In the genomic region with DNA sequence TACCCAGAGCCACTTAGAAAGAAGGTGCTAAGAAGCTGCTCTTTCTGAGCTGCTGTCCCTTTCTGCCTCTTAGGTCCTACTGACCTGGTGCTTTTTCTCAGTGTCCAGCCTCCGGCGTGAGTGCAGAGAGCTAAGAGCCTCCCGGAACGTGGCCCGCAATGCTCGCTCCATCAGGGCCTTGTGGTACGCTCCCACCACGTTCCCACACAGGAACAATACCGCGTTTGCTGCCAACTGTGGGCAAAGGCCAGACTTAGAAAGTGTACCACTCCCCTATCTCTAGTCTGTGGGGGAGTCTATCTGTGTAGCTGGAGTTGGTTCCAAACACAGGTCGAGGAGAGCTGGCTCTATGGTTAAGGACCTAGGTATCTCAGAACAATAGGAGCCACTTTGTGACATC, we compare ENCODE assay signal across 1 mouse cellular context.
TF ChIP-seq lines count a peak whose summit lies in the region.

No protein-coding gene starts in this region.

TF ChIP-seq in myocyte, 11 proteins besides CTCF, POLR2A, EP300 and RAD21 (continued from another document):
- TF ChIP-seq E2F4 (IDR thresholded peaks at IDR 0.05; ENCODE audit: insufficient read depth) (no peak), MAX (IDR thresholded peaks at IDR 0.05; ENCODE audit: low read depth) (no peak), MYOD1 (IDR thresholded peaks at IDR 0.05; ENCODE audit: control insufficient read depth in 1 of 3, insufficient read length in 2 of 3, low read depth in 2 of 3) (no peak), MYOG (IDR thresholded peaks at IDR 0.05; ENCODE audit: control insufficient read depth in 1 of 3, insufficient read depth in 1 of 3, insufficient read length in 2 of 3, low read depth in 2 of 3) (no peak), REST (IDR thresholded peaks at IDR 0.05; ENCODE audit: insufficient read depth, insufficient read length) (no peak), TCF3 (IDR thresholded peaks at IDR 0.05; ENCODE audit: insufficient read length, low read depth) (no peak), CEBPB (IDR thresholded peaks at IDR 0.05; ENCODE audit: insufficient read depth, poor library complexity, severe bottlenecking) (no peak), SRF (IDR thresholded peaks at IDR 0.05; ENCODE audit: control insufficient read depth, insufficient read length, low read depth) (no peak)
